Mouse (Mus musculus) CH12.LX (cell line): ENCODE measurements at regions not wholly inside any gene's neighbourhood (a gene's known extent, or its start where the extent isn't known, plus 50 kb on each side); places are given as distances from the start of the nearest gene placed in this dataset.

Source experiments
- DNase-seq: peaks from one replicate; pipeline ENCODE4 v3.0.0-alpha.2; 2013; ENCODE audit errors: extremely low read depth
- H3K27ac ChIP-seq: 2 replicates; pipeline ENCODE4 v1.5.1; 2012; ENCODE audit warnings: low read depth, mild to moderate bottlenecking, control low read depth, moderate library complexity; ENCODE audit not compliant: insufficient read depth
- H3K27me3 ChIP-seq: replicated peaks from 2 replicates; pipeline ENCODE3; 2012; ENCODE audit warnings: inconsistent platforms
- H3K36me3 ChIP-seq, 2 experiments: replicated peaks in 1 of 2; 2 replicates each; pipeline versions ENCODE3 to v1.6.1; 2012; ENCODE audit warnings: inconsistent platforms in 1 of 2, low read length in 1 of 2, mild to moderate bottlenecking in 1 of 2, mixed read lengths in 1 of 2, moderate library complexity in 1 of 2; ENCODE audit not compliant: control insufficient read depth in 1 of 2, insufficient read depth in 1 of 2
- H3K4me1 ChIP-seq, 2 experiments: 2 replicates each; pipeline ENCODE4 v1.6.1; 2012; ENCODE audit warnings: inconsistent platforms in 1 of 2, moderate library complexity in 1 of 2; ENCODE audit not compliant: insufficient read depth in 2 of 2, control insufficient read depth in 1 of 2
- H3K4me2 ChIP-seq: 2 replicates; pipeline ENCODE4 v1.6.1; 2012; ENCODE audit warnings: low read depth, mild to moderate bottlenecking, control low read depth; ENCODE audit not compliant: poor library complexity, insufficient read depth, severe bottlenecking
- H3K4me3 ChIP-seq, 3 experiments: fragments of 150-350 bp in 1 of 3; sonication (generic) in 1 of 3; replicated peaks in 1 of 3; 2 replicates each; pipeline versions ENCODE3 to v1.5.1; 2011 to 2012; ENCODE audit warnings: low read depth in 2 of 3, low read length in 2 of 3, mild to moderate bottlenecking in 2 of 3, moderate library complexity in 2 of 3, control low read depth in 1 of 3, improper control_type of control experiment in 1 of 3, inconsistent platforms in 1 of 3, mixed read lengths in 1 of 3; ENCODE audit not compliant: poor library complexity in 1 of 3
- H3K79me2 ChIP-seq: replicated peaks from 2 replicates; pipeline ENCODE4 v1.6.1; 2012; ENCODE audit warnings: mild to moderate bottlenecking, moderate library complexity; ENCODE audit not compliant: control insufficient read depth, poor library complexity, insufficient read depth, severe bottlenecking; ENCODE audit errors: extremely low read depth
- H3K9ac ChIP-seq: 2 replicates; pipeline ENCODE4 v1.6.1; 2012; ENCODE audit warnings: low read depth, mild to moderate bottlenecking, control low read depth, moderate library complexity; ENCODE audit not compliant: insufficient read depth
- H3K9me3 ChIP-seq: replicated peaks from 2 replicates; pipeline ENCODE3; 2012; ENCODE audit warnings: low read length, inconsistent platforms, mixed read lengths
- CHD1 ChIP-seq: IDR thresholded peaks from 2 replicates; pipeline ENCODE4 v1.6.1; 2012; ENCODE audit warnings: low read depth, low read length, improper control_type of control experiment, inconsistent platforms
- CHD2 ChIP-seq: IDR thresholded peaks from 2 replicates; pipeline ENCODE4 v1.6.1; 2011; ENCODE audit warnings: low read length, improper control_type of control experiment
- CTCF ChIP-seq, 2 experiments: IDR thresholded peaks in 1 of 2; conservative IDR thresholded peaks in 1 of 2; 2 replicates each; pipeline ENCODE4 v1.5.1; 2011 to 2012; ENCODE audit warnings: low read depth in 2 of 2, low read length in 2 of 2, improper control_type of control experiment in 1 of 2, inconsistent platforms in 1 of 2, mild to moderate bottlenecking in 1 of 2, moderate library complexity in 1 of 2
- E2F4 ChIP-seq: IDR thresholded peaks from 2 replicates; pipeline ENCODE4 v1.6.1; 2011; ENCODE audit warnings: low read depth, low read length, improper control_type of control experiment; ENCODE audit not compliant: insufficient replicate concordance
- EP300 ChIP-seq: IDR thresholded peaks from 2 replicates; pipeline ENCODE4 v1.6.1; 2011; ENCODE audit warnings: low read length, improper control_type of control experiment
- ETS1 ChIP-seq: conservative IDR thresholded peaks from 2 replicates; pipeline ENCODE4 v1.6.1; 2012; ENCODE audit warnings: low read depth, mild to moderate bottlenecking, inconsistent platforms, low read length, improper control_type of control experiment, moderate library complexity
- GABPA ChIP-seq: IDR thresholded peaks from 2 replicates; pipeline ENCODE4 v1.6.1; 2012; ENCODE audit warnings: low read depth, low read length, improper control_type of control experiment, inconsistent platforms; ENCODE audit not compliant: insufficient replicate concordance
- IRF4 ChIP-seq: IDR thresholded peaks from 2 replicates; pipeline ENCODE4 v1.6.1; 2014; ENCODE audit warnings: low read depth, mild to moderate bottlenecking, inconsistent platforms, low read length, improper control_type of control experiment
- JUN ChIP-seq: IDR thresholded peaks from 2 replicates; pipeline ENCODE4 v1.6.1; 2011; ENCODE audit warnings: low read depth, mild to moderate bottlenecking, low read length, improper control_type of control experiment, moderate library complexity; ENCODE audit not compliant: insufficient read depth
- JUND ChIP-seq: conservative IDR thresholded peaks from 2 replicates; pipeline ENCODE4 v1.6.1; 2011; ENCODE audit warnings: low read depth, low read length, improper control_type of control experiment
- KAT2A ChIP-seq: IDR thresholded peaks from 2 replicates; pipeline ENCODE4 v1.6.1; 2012; ENCODE audit warnings: low read length, improper control_type of control experiment, inconsistent platforms; ENCODE audit not compliant: insufficient replicate concordance
- MAX ChIP-seq: IDR thresholded peaks from 2 replicates; pipeline ENCODE4 v1.6.1; 2011; ENCODE audit warnings: low read length, improper control_type of control experiment
- MAZ ChIP-seq: IDR thresholded peaks from 2 replicates; pipeline ENCODE4 v1.6.1; 2012; ENCODE audit warnings: low read depth, mild to moderate bottlenecking, inconsistent platforms, low read length, improper control_type of control experiment, moderate library complexity
- MYC ChIP-seq: IDR thresholded peaks from 2 replicates; pipeline ENCODE4 v1.6.1; 2011; ENCODE audit warnings: low read depth, mild to moderate bottlenecking, improper control_type of control experiment, low read length
- NELFE ChIP-seq: IDR thresholded peaks from 2 replicates; pipeline ENCODE4 v1.6.1; 2011; ENCODE audit warnings: low read depth, low read length, improper control_type of control experiment
- NRF1 ChIP-seq: IDR thresholded peaks from 2 replicates; pipeline ENCODE4 v1.6.1; 2014; ENCODE audit warnings: low read depth, mild to moderate bottlenecking, inconsistent platforms, low read length, improper control_type of control experiment, moderate library complexity
- PAX5 ChIP-seq: IDR thresholded peaks from 2 replicates; pipeline ENCODE4 v1.6.1; 2012; ENCODE audit warnings: low read length, inconsistent platforms, mixed read lengths
- POLR2AphosphoS2 ChIP-seq: IDR thresholded peaks from 2 replicates; pipeline ENCODE4 v1.6.1; 2011; ENCODE audit warnings: low read depth, low read length, improper control_type of control experiment
- RCOR1 ChIP-seq: conservative IDR thresholded peaks from 2 replicates; pipeline ENCODE4 v1.6.1; 2012; ENCODE audit warnings: low read depth, mild to moderate bottlenecking, inconsistent platforms, low read length, improper control_type of control experiment
- SIN3A ChIP-seq: IDR thresholded peaks from 2 replicates; pipeline ENCODE4 v1.6.1; 2012; ENCODE audit warnings: low read length, improper control_type of control experiment, inconsistent platforms
- SMC3 ChIP-seq: IDR thresholded peaks from 2 replicates; pipeline ENCODE4 v1.6.1; 2011; ENCODE audit warnings: low read depth, low read length, improper control_type of control experiment
- TBP ChIP-seq: conservative IDR thresholded peaks from 2 replicates; pipeline ENCODE4 v1.6.1; 2011; ENCODE audit warnings: low read depth, low read length, improper control_type of control experiment
- USF2 ChIP-seq: conservative IDR thresholded peaks from 2 replicates; pipeline ENCODE4 v1.6.1; 2011; ENCODE audit warnings: low read depth, low read length, improper control_type of control experiment
- ZC3H11A ChIP-seq: IDR thresholded peaks from 2 replicates; pipeline ENCODE4 v1.6.1; 2012; ENCODE audit warnings: low read depth, mild to moderate bottlenecking, inconsistent platforms, low read length, improper control_type of control experiment
- dilution Hi-C: fragments of 300-500 bp; cut with MboI; formaldehyde crosslinking; loops from 2 replicates; pipeline ENCODE4 v1.14.3; 2020; ENCODE audit warnings: low sequenced_read_pairs; ENCODE audit not compliant: extremely low pct_unique_long_range_greater_than_20kb, extremely low pct_ligation_motif_present
- in situ Hi-C: fragments of 300-500 bp; cut with MboI; formaldehyde crosslinking; loops from 3 replicates; pipeline ENCODE4 v1.14.3; 2019; ENCODE audit warnings: low sequenced_read_pairs, low pct_ligation_motif_present, low pct_unique_long_range_greater_than_20kb, mixed read lengths

DNA sequence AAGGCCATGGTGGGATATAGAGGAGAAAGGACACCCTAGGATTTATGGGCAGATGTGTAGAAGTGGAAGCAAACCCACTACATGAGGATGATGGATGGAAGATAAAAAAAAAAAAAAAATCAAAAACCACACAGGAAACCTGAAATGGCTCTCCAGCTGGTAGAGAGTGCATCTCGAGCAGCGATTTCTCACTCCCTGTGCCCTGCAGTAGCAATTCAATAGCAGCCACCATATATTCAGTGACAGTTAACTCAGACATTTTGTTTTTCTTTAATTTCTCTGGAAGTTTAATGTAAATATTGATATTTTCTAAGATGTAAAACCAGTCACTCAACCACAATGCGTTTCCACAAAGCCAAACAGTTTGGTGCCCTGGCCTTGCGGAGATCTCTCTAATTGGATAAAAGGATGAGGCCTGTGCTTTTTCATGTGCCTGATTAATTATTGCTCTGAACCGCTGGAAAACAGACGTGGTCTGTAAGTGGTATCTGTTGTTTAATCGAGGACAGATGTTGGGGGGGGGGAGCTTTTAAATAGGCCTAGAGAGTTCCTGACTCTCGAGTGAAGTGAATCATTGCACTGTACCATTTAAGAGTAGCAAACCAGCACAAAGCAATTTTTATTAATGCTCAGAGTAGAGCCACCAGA is 68.0 kb upstream of the Shisa3 start:
- Histone ChIP-seq H3K4me2 (no peak overlapping the region), H3K27ac (no peak overlapping the region), H3K4me3 (no peak overlapping the region), H3K36me3 (no peaks in the 10 kb centered on the region), H3K9me3 (no peaks in the 10 kb centered on the region), H3K4me1 (no peaks in the 10 kb centered on the region), H3K79me2 (no peaks in the 10 kb centered on the region), H3K9ac (no peak overlapping the region), H3K27me3 (no peaks in the 10 kb centered on the region)
- dilution Hi-C loops: no loop called here
- in situ Hi-C loops: loop anchor here (25.0 kb wide), 2 partner anchors 473 to 573 kb away; no protein-coding TSS in a partner anchor
- TF ChIP-seq MAX (no peak), ZC3H11A (no peak), PAX5 (no peak), JUND (no peak), NRF1 (no peak), SMC3 (no peak), KAT2A (no peak), CTCF (conservative IDR thresholded peaks at IDR 0.05 in 1 of 2, IDR thresholded peaks at IDR 0.05 in 1 of 2; ENCODE audit: low read depth in 2 of 2, low read length in 2 of 2) (no peak), CHD1 (no peak), E2F4 (no peak), SIN3A (no peak), CHD2 (no peak), NELFE (no peak), IRF4 (no peak), EP300 (no peak), GABPA (no peak), POLR2AphosphoS2 (no peak)
- DNase-seq: no peak

DNA sequence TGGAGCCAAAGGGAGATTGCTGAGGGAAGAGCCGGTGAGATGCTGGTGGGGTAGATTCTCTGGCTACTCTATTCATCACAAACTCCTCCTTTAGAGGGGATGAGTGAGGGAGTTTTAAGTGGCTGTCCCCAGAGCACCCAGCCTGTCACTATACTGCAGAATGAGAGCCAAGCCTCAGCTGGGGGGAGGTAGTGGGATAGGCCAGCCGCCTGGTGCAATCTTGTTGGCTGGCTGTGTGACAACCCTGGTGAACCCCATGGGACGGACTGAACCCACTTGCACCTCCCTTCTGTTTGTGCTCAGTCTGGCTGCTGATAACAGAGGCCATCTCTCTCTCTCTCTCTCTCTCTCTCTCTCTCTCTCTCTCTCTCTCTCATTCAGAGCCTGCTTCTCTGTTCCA is 65.8 kb upstream of the Shisa3 start:
- H3K79me2 ChIP-seq: no peaks in the 10 kb centered on the region
- TF ChIP-seq USF2 (no peak), ETS1 (no peak), RCOR1 (no peak), CHD1 (no peak), POLR2AphosphoS2 (no peak), JUN (no peak), SMC3 (no peak), SIN3A (no peak), TBP (no peak), MYC (no peak), MAZ (no peak), GABPA (no peak), CTCF (conservative IDR thresholded peaks at IDR 0.05 in 1 of 2, IDR thresholded peaks at IDR 0.05 in 1 of 2; ENCODE audit: low read depth in 2 of 2, low read length in 2 of 2) (no peak), PAX5 (no peak), CHD2 (no peak), E2F4 (no peak), NRF1 (no peak)
- no peak overlapping the region for H3K9ac ChIP-seq
- DNase-seq: no peak
- in situ Hi-C loops (loop anchor here (25.0 kb wide), 2 partner anchors 470 to 570 kb away; no protein-coding TSS in a partner anchor), dilution Hi-C loops (no loop called here)
- H3K27ac ChIP-seq: no peak overlapping the region
- H3K4me1 ChIP-seq: no peaks in the 10 kb centered on the region
- peaks cover 4% of the 10 kb centered on the region for H3K9me3 ChIP-seq
- H3K36me3 ChIP-seq: no peaks in the 10 kb centered on the region
- no peak overlapping the region for H3K4me3 ChIP-seq
- no peak overlapping the region for H3K4me2 ChIP-seq
- H3K27me3 ChIP-seq: no peaks in the 10 kb centered on the region
